Mouse (Mus musculus): ENCODE measurements around the gene Hpn. TPM values are rescaled to one million over a fixed set of nuclear protein-coding genes. Genes with fewer than 3 reads are reported as not detected.

Gene Hpn
- polyA plus RNA-seq, 1 experiment from 2014 or later = 3.0 TPM

DNA sequence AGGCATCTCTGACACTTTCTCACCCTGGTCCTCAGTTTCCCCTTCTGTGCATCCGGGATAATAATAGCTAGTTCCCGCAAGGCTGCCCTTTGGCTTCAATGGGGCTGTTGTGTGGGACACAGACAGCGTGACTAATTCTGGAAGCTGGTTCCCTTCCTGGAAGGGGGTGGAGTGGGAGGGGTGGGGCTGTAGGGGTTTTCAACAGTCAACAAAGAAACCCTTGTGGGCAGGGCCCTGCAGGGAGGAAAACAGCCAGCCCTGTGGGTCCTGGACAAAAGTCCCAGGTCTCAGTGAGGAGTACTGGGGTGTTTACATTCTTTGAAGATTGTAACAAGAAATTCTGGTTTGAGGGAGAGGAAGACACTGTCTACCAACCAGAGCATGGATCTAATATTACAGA, 29.9 kb downstream of the Hpn start:
- ATAC-seq (ENCODE audit: low FRiP score, low read depth) = no peak
- WGBS = 55% methylated on average over 3 of the region's 3 CpGs
- no peaks in the 10 kb centered on the region for H3K36me3 ChIP-seq

DNA sequence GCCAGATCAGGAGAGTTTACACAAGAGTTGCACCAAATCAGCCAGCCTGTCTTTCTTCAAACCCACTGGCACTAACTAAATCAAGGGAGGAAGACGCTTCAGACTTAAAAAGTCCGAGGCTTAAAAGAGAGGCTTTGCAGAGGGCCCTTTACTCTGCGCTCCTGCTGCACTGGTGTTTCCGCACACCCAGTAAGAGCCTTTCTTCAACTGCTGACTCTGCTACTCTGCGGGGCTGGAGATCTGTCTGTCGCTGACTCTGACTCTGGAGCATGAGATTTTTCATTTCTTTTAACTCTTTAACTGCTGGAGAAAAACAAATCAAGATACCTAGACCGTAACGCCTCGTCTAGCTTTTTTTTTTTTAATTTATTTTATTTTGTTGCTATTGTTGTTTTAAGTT, 30.9 kb downstream of the Hpn start:
- Histone ChIP-seq H3K4me3 (no peak overlapping the region), H3K36me3 (no peaks in the 10 kb centered on the region), H3K9me3 (no peaks in the 10 kb centered on the region), H3K9ac (no peak overlapping the region), H3K4me2 (replicated peaks) (no peak overlapping the region), H3K4me1 (peaks cover 19% of the 10 kb centered on the region), H3K27me3 (no peaks in the 10 kb centered on the region), H3K27ac (peak overlapping the region; percentile 56; the same call in 1 of the 2 replicates)
- 47% methylated on average over 9 of the region's 9 CpGs for WGBS
- no peak for ATAC-seq (ENCODE audit: low FRiP score, low read depth)

More for the DNA sequence above, 29.9 kb downstream of the Hpn start:
- no peak overlapping the region for H3K4me2 ChIP-seq (replicated peaks)
- H3K27ac ChIP-seq = peak overlapping the region; percentile 53; the same call in 1 of the 2 replicates
- H3K9ac ChIP-seq = no peak overlapping the region
- no peak overlapping the region for H3K4me3 ChIP-seq
- H3K9me3 ChIP-seq = no peaks in the 10 kb centered on the region
- peaks cover 19% of the 10 kb centered on the region for H3K4me1 ChIP-seq
- H3K27me3 ChIP-seq = no peaks in the 10 kb centered on the region

DNA sequence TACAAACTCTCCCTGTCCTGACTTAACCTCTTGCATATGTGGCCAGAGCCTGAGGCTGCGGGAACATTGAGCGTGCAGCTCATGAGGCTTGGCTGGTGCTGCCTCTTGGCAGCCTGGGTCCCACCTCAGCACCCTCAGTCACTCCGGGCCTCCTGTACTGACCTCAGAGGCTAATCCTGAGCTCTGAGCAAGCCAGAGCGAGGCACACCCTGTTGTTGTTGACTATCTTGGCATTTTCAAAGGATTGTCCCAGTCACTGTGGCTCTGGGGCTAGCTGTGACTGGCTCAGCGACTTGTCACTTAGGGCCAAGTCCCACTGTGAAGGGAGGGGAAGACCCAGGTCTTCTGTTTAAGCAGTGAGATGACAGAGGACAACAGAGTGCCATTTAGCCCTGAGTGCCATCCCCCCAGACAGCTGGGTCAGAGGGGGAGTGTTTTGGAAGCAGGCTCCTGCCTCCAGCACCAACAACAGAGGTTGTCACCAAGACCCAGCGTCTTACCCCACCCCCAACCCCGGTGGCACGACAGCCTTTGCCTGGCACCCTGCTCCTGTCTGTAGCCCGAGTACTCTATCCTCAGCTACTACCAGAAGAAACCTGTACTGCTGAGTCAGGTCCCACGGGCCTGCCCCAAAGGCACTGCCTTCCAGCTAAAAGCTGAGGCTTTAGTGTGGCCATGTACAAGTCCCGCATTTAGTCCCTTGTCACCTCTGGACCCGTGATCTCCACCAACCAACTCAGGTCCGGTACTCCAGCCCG, 32.1 kb downstream of the Hpn start:
- H3K27me3 ChIP-seq = no peaks in the 10 kb centered on the region
- ATAC-seq (ENCODE audit: low FRiP score, low read depth) = no peak
- H3K9me3 ChIP-seq = no peaks in the 10 kb centered on the region
- H3K9ac ChIP-seq = no peak overlapping the region
- H3K4me2 ChIP-seq (replicated peaks) = no peak overlapping the region
- no peak overlapping the region for H3K4me3 ChIP-seq
- 59% methylated on average over 14 of the region's 14 CpGs for WGBS
- H3K4me1 ChIP-seq = peaks cover 19% of the 10 kb centered on the region
- H3K27ac ChIP-seq = no peak overlapping the region
- H3K36me3 ChIP-seq = no peaks in the 10 kb centered on the region

DNA sequence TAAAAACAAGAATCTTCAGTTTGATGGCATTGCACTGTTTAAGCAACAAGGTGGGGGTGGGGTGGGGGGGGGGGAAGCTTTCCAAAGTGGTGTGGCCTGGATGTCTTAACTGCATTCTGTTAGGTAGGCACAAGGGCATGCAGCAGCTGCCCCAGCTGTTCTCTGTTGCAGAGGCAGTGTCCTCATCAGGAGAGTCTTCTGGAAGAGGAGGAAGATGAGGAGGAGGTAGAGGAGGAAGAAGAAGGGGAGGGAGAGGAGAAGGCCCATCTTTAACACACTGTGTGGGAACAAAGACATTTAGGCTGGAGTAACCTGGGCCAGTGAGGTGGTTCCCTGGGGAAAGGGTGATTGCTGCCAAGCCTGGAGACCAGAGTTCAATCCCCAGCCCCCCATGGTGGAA, 33.0 kb downstream of the Hpn start:
- H3K27ac ChIP-seq = no peak overlapping the region
- H3K9ac ChIP-seq = no peak overlapping the region
- H3K9me3 ChIP-seq = no peaks in the 10 kb centered on the region
- H3K4me2 ChIP-seq (replicated peaks) = no peak overlapping the region
- peaks cover 24% of the 10 kb centered on the region for H3K4me1 ChIP-seq
- no peak for ATAC-seq (ENCODE audit: low FRiP score, low read depth)
- no peaks in the 10 kb centered on the region for H3K36me3 ChIP-seq
- no peaks in the 10 kb centered on the region for H3K27me3 ChIP-seq
- H3K4me3 ChIP-seq = no peak overlapping the region

DNA sequence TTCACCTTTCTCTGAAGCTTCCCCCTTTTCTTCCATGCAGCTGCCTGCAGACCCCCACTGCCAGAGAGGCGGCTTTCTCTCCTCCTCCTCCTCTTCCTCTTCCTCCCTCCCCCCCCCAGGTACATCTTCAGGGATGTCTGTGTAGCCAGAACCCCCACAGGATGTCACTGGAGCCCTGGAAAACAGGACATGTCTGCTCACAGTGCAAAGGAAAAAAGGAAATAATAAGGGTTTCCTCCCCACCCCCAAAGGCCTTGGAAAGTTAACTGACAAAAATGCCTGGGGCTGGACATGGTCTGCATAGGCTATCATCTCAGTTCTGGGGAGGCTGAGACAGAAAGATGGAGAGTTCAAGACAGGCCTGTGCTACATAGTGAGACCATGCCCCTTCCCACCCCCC, 34.0 kb downstream of the Hpn start:
- ATAC-seq (ENCODE audit: low FRiP score, low read depth) = no peak

DNA sequence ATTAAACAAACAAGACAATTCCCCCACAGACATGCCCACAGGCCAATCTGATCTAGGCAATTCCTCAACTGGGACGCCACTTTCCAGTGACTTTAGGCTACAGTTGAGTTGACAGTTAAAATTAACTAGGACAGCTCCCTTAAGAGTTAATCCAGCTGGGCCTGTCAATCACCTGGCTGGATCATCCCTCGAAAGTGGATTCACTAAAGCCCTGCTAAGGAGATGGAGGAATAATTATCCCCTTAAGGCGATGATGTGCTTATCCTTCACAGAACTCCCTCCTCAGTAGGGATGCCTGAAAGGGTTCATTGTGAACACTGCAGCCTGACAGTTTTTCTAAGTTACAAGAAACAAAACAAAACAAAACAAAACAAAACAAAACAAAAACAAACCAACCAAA, 34.5 kb downstream of the Hpn start:
- WGBS = 59% methylated on average over 3 of the region's 3 CpGs
- no peaks in the 10 kb centered on the region for H3K27me3 ChIP-seq
- H3K4me1 ChIP-seq = peaks cover 37% of the 10 kb centered on the region
- H3K27ac ChIP-seq = no peak overlapping the region
- no peak overlapping the region for H3K9ac ChIP-seq
- H3K9me3 ChIP-seq = no peaks in the 10 kb centered on the region
- no peak overlapping the region for H3K4me3 ChIP-seq
- H3K4me2 ChIP-seq (replicated peaks) = no peak overlapping the region
- no peak for ATAC-seq (ENCODE audit: low FRiP score, low read depth)
- H3K36me3 ChIP-seq = no peaks in the 10 kb centered on the region

More for the DNA sequence above, 34.0 kb downstream of the Hpn start:
- H3K4me1 ChIP-seq = peaks cover 33% of the 10 kb centered on the region
- no peak overlapping the region for H3K27ac ChIP-seq
- H3K9me3 ChIP-seq = no peaks in the 10 kb centered on the region
- no peak overlapping the region for H3K9ac ChIP-seq
- H3K4me3 ChIP-seq = no peak overlapping the region
- no peaks in the 10 kb centered on the region for H3K27me3 ChIP-seq
- no peaks in the 10 kb centered on the region for H3K36me3 ChIP-seq
- H3K4me2 ChIP-seq (replicated peaks) = no peak overlapping the region
- 48% methylated on average over 1 of the region's 1 CpGs for WGBS

DNA sequence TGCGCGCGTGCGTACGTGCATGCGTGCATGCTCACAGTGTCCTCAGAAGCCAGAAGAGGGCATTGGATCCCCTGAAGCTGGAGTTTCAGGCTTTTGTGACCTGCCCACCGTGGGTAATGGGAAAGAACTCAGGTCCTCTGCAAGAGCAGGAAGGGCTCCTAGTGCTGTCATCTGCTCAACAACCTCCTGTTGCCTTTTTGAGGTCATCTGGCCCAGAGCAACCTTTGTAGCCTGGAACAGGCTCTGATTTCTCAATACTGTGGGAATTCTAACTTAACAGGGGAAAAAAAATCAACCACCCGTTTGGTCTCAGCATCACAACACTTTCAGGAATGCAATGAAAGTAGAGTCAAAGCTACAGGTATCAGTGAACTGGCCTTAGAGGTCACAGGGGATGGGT, 35.4 kb downstream of the Hpn start:
- ATAC-seq (ENCODE audit: low FRiP score, low read depth) = no peak
- Histone ChIP-seq H3K27ac (no peak overlapping the region), H3K4me1 (peaks cover 30% of the 10 kb centered on the region), H3K36me3 (no peaks in the 10 kb centered on the region), H3K27me3 (no peaks in the 10 kb centered on the region), H3K4me3 (no peak overlapping the region), H3K9ac (no peak overlapping the region), H3K4me2 (replicated peaks) (no peak overlapping the region), H3K9me3 (no peaks in the 10 kb centered on the region)
- WGBS = 86% methylated on average over 8 of the region's 8 CpGs

DNA sequence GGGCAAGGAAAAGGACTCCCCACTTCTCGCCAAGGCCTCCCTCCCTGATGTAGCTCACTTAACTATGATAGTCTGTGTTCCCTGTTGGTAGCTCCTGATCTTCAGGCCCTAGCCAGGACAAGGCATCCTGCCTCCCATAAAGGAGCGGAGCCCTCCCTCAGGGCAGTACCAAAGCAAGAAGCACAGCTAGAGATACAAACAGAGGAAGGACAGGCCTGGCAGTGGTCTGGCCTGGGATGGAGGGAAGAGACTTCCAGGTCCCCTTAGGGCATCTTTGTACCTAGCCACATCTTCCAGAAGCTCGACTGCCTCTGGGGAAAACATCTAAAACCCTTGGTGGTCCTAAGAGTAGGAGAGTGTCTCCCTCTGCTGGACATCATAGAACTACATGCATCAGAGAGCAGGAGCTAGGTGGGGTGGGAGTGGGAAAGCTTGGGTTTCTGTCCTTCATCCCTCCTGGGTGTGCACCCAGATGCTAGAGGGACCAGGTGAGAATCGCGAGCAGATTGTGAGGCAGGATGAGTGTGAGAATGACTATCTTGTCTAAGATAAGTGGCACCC, 37.1 kb downstream of the Hpn start:
- H3K9me3 ChIP-seq = no peaks in the 10 kb centered on the region
- ATAC-seq (ENCODE audit: low FRiP score, low read depth) = peak; percentile 3; the same call in 1 of the 2 replicates
- H3K4me1 ChIP-seq = peaks cover 23% of the 10 kb centered on the region
- 39% methylated on average over 5 of the region's 5 CpGs for WGBS
- no peaks in the 10 kb centered on the region for H3K36me3 ChIP-seq
- 0 out of 2 replicates have a peak overlapping the region, but pooled peaks have one; percentile 59 for H3K27ac ChIP-seq
- H3K27me3 ChIP-seq = no peaks in the 10 kb centered on the region
- H3K4me3 ChIP-seq = no peak overlapping the region
- H3K4me2 ChIP-seq (replicated peaks) = peak overlapping the region; percentile 19
- H3K9ac ChIP-seq = no peak overlapping the region

DNA sequence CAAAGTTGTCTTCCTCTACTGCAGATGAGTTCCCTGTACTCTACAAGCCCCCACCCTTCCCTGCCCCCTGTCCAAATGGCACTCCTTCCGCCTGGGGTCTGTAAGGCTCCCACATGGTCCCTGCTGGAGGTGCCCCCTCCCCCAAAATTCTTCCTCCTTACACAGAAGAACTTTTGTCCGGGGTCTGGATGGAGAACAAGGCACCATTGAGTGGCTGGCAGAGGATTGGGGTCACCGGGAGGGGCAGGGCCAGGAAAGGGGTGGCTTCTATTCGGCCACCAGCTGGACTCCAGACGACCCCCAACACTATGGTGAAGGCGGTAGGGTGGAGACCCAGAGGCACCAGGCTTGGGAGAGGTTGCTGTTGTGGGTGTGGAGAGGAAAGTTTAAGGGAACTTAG, 37.6 kb downstream of the Hpn start:
- peak overlapping the region; percentile 19 for H3K4me2 ChIP-seq (replicated peaks)

DNA sequence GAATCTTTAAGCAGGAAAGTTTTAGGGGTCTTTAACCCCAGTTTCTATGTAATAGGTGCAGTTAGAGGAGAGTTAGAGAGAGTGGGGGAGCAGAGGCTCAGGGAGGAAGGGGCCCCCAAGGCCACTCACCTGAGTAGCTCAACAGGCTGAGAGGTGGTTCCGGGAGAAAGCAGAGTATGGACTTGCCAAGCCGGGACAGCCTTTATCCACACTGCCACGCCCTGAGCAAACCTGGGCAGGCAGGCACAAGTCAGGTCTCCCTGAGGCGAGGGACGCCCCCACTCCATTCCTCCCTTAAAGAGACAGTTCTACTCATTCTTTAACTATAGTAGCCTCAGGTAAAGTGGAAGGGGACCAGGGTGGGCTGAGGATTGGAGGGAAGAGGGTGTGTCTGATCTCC, 38.6 kb downstream of the Hpn start, which contains the start of gene Fxyd3:
TSS of gene Fxyd3 (minus strand) at position 213 of the 400 bp plus-strand sequence.
- no peak for ATAC-seq (ENCODE audit: low FRiP score, low read depth)
- Histone ChIP-seq H3K27me3 (no peaks in the 10 kb centered on the region), H3K9ac (no peak within 1 kb of the TSS), H3K4me1 (peaks cover 23% of the 10 kb centered on the region), H3K27ac (peak within 1 kb of the TSS; percentile 40; the same call in 1 of the 2 replicates), H3K4me3 (peak within 1 kb of the TSS; percentile 7; the same call in 1 of the 2 replicates), H3K9me3 (no peaks in the 10 kb centered on the region), H3K4me2 (replicated peaks) (peak within 1 kb of the TSS; percentile 41), H3K36me3 (no peaks in the 10 kb centered on the region)
- 43% methylated on average over 5 of the region's 5 CpGs for WGBS

More for the DNA sequence above, 37.6 kb downstream of the Hpn start:
- ATAC-seq (ENCODE audit: low FRiP score, low read depth) = peak; percentile 69
- Histone ChIP-seq H3K9ac (no peak overlapping the region), H3K4me3 (no peak overlapping the region), H3K4me1 (peaks cover 23% of the 10 kb centered on the region), H3K36me3 (no peaks in the 10 kb centered on the region), H3K27ac (peak overlapping the region; percentile 59; the same call in 1 of the 2 replicates), H3K27me3 (no peaks in the 10 kb centered on the region), H3K9me3 (no peaks in the 10 kb centered on the region)
- 48% methylated on average over 6 of the region's 6 CpGs for WGBS

DNA sequence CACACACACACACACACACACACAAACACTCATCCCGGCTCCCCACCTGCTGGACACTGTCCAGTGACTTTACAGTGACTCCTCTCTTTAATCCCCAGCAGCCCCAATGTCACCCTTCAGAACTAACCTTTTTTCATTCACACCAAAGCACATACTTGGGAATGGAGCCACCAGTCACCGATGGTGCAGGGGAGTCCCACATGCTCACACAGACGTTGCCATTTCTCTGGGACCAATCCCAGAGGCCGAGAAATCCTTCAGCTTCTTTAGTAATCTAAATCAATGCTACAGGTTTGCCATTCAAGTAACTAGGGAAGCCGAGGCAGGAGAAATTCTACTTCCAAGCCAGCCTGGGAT, 40.4 kb downstream of the Hpn start:
- WGBS = 69% methylated on average over 5 of the region's 5 CpGs
- Histone ChIP-seq H3K4me1 (peaks cover 23% of the 10 kb centered on the region), H3K27me3 (no peaks in the 10 kb centered on the region), H3K4me3 (no peak overlapping the region), H3K9me3 (no peaks in the 10 kb centered on the region), H3K9ac (no peak overlapping the region), H3K4me2 (replicated peaks) (no peak overlapping the region), H3K27ac (no peak overlapping the region), H3K36me3 (no peaks in the 10 kb centered on the region)
- ATAC-seq (ENCODE audit: low FRiP score, low read depth) = no peak

DNA sequence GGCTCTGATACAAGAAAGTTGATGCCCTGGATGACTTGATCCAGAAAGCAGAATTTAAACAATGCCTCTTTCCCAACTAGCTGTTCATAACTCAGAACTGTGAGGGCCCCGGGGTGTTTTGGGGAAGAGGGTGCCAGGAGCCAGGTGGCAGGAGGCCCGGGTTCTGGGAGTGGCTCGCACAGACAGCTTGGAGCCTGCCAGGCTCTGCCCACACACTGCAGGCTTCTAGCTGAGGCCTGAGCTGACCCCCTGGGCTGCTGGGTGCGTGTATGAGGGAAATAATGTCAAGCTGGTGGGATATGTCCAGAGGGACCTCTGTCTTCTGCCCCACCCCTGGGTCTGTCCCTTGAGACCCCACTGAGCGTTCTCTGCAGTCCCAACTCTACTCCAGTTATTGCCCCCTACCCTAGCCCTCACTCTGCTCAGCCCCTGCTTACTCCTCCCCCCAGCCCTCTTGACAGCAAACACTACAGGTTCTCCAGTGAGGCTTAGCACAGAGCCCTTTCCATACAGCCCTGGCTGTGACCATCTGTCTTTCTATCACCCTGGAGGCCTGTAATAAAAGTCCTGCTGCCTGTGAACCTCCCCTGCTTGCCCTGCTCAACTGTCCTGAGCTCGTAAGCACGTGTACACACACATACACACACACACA, 40.9 kb downstream of the Hpn start:
- Histone ChIP-seq H3K4me2 (replicated peaks) (no peak overlapping the region), H3K36me3 (no peaks in the 10 kb centered on the region), H3K27me3 (no peaks in the 10 kb centered on the region), H3K9ac (no peak overlapping the region), H3K4me1 (peaks cover 23% of the 10 kb centered on the region), H3K4me3 (no peak overlapping the region), H3K9me3 (no peaks in the 10 kb centered on the region), H3K27ac (no peak overlapping the region)
- 51% methylated on average over 7 of the region's 7 CpGs for WGBS
- ATAC-seq (ENCODE audit: low FRiP score, low read depth) = no peak
